Mouse (Mus musculus) ES-Bruce4 (cell line): ENCODE data around the gene Gucy2c.

Experiments
- CTCF ChIP-seq: IDR thresholded peaks from one replicate; pipeline ENCODE4 v1.8.1; 2011; ENCODE audit warnings: low read depth, low read length
- POLR2A ChIP-seq: IDR thresholded peaks from one replicate; pipeline ENCODE4 v1.8.1; 2011; ENCODE audit warnings: low read length; ENCODE audit not compliant: insufficient read depth

DNA sequence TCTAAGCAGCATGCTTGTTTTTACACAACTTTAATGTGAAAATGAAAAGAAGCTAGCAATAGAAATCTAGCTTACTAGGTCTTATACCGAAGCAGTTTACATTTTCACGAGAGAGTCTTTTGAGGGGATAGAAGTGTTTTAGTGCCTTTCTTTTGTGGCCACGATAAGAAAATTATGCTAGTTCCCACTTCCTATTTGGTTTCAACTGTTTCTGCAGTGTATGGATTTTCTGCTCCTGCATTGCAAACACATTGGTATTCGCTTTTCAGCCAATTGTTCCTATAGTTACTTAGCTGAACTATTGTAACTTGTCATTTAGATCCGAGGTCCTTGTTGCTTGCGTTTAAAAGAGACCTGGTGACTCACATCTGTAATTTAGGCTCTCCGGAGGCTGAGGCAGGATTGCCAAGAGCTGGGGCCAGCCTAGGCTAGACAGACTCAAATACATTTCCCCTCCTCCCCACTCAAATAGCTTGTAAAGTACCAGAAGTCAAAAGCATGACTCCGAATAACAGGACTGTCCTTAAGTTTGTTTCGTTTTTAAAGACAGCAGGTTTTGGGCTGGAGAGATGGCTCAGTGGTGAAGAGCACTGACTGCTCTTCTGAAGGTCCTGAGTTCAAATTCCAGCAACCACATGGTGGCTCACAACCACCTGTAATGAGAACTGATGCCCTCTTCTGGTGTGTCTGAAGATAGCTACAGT is 23.3 kb upstream of the Gucy2c start:
- TF ChIP-seq CTCF (no peak), POLR2A (no peak)
